Mouse (Mus musculus) embryonic fibroblast, embryonic 13.5 days (primary cell): Measurements from ENCODE around the gene Lmcd1. TPM values are rescaled to one million over a fixed set of nuclear protein-coding genes. Genes with fewer than 3 reads are reported as not detected.

Source experiments
- H3K27ac ChIP-seq: 2 replicates; pipeline ENCODE4 v1.5.1; 2012; ENCODE audit warnings: low read length, control low read depth, inconsistent platforms; ENCODE audit not compliant: insufficient read depth
- H3K4me1 ChIP-seq: 2 replicates; pipeline ENCODE4 v1.6.1; 2011; ENCODE audit warnings: low read length; ENCODE audit not compliant: control insufficient read depth, insufficient read depth
- H3K4me3 ChIP-seq: 2 replicates; pipeline ENCODE4 v1.5.1; 2011; ENCODE audit warnings: mild to moderate bottlenecking, control low read depth, low read length; ENCODE audit not compliant: insufficient read depth
- CTCF ChIP-seq: IDR thresholded peaks from 2 replicates; pipeline ENCODE4 v1.5.1; 2011; ENCODE audit warnings: mild to moderate bottlenecking, control low read depth, low read length, moderate library complexity, borderline replicate concordance; ENCODE audit not compliant: insufficient read depth
- POLR2A ChIP-seq: IDR thresholded peaks from 2 replicates; pipeline ENCODE4 v1.6.1; 2011; ENCODE audit warnings: low read depth, mild to moderate bottlenecking, control low read depth, low read length, moderate library complexity
- polyA plus RNA-seq: library from polyadenylated mRNA; stranded (reverse); fragments of >200 nt; gene quantifications from 2 replicates; pipeline ENCODE4 v1.2.4, GENCODE M21; 2011; ENCODE audit warnings: low read depth; ENCODE audit not compliant: missing spikeins, insufficient read length

Gene Lmcd1
- polyA plus RNA-seq, 1 experiment = 10.2 TPM

DNA sequence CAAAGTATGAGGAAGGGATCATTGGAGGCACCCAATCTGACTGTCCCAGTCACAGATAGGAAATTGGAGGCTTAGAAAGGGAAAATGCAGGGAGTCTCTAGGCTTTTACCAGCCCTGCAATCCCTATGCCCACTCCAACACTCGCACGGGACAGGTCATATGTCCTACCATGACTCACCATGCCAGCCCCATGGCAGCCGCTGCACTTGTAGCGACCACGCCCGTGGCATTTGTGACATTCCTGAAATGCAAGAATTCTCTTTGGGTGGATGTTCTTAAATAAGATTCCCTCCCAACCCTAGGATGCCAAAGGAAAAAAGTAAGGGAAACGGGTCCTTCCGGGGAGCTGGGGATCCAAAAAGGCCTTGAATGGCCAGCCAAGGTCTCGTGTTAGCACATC is 105.5 kb downstream of the Lmcd1 start:
- TF ChIP-seq POLR2A (no peak), CTCF (no peak)

More for the DNA sequence above, 105.5 kb downstream of the Lmcd1 start:
- Histone ChIP-seq H3K27ac (no peak overlapping the region), H3K4me1 (no peaks in the 10 kb centered on the region), H3K4me3 (no peak overlapping the region)

Other genes with a start within 250 kb of the Lmcd1 start
- gene Ssu2, start 114.3 kb downstream of the Lmcd1 start, polyA plus RNA-seq = not detected in 2 replicates
- gene Cav3, start 185.7 kb downstream of the Lmcd1 start, polyA plus RNA-seq = 1.2 and 1.3 TPM in 2 replicates
- not detected in 2 replicates for gene Oxtr, start 216.2 kb downstream of the Lmcd1 start, polyA plus RNA-seq